Mouse (Mus musculus) urinary bladder, postnatal 4 days (tissue): Measurements from ENCODE around the gene Tox3.

Source experiments
- DNase-seq, 2 experiments: peaks; one replicate each; pipeline ENCODE4 v3.0.0; 2021 to 2022; ENCODE audit warnings: low spot score in 2 of 2

Gene Tox3

GRCm38 (mm10) chr8:90330377-90331285 is 17.5 kb downstream of the Tox3 start:
- DNase-seq, result no peak

- DNase-seq, result no peak
These were observed 24.3 kb downstream of the Tox3 start for GRCm38 (mm10) chr8:90323824-90324223.

- DNase-seq, result no peak
These were observed 25.3 kb downstream of the Tox3 start for GRCm38 (mm10) chr8:90322701-90323439.

- no peak for DNase-seq
These were observed 26.9 kb downstream of the Tox3 start for GRCm38 (mm10) chr8:90321255-90321654.

- DNase-seq, result no peak
These were observed 33.8 kb downstream of the Tox3 start for GRCm38 (mm10) chr8:90314312-90314711.

GRCm38 (mm10) chr8:90302951-90303350 is 45.2 kb downstream of the Tox3 start:
- no peak for DNase-seq

- no peak for DNase-seq
These were observed 45.9 kb downstream of the Tox3 start for GRCm38 (mm10) chr8:90302252-90302651.

GRCm38 (mm10) chr8:90301543-90301942 is 46.6 kb downstream of the Tox3 start:
- DNase-seq, result no peak

GRCm38 (mm10) chr8:90300973-90301372 is 47.2 kb downstream of the Tox3 start:
- DNase-seq, result no peak

GRCm38 (mm10) chr8:90294061-90294460 is 54.1 kb downstream of the Tox3 start:
- DNase-seq, result no peak

GRCm38 (mm10) chr8:90290811-90291210 is 57.3 kb downstream of the Tox3 start:
- no peak for DNase-seq

- DNase-seq, result no peak
These were observed 71.4 kb downstream of the Tox3 start for GRCm38 (mm10) chr8:90276722-90277121.

- no peak for DNase-seq
These were observed 75.0 kb downstream of the Tox3 start for GRCm38 (mm10) chr8:90273182-90273581.

- no peak for DNase-seq
These were observed 76.2 kb downstream of the Tox3 start for GRCm38 (mm10) chr8:90271920-90272319.

GRCm38 (mm10) chr8:90267698-90268256 is 80.4 kb downstream of the Tox3 start:
- no peak for DNase-seq

GRCm38 (mm10) chr8:90266986-90267385 is 81.2 kb downstream of the Tox3 start:
- no peak for DNase-seq

GRCm38 (mm10) chr8:90266239-90266638 is 81.9 kb downstream of the Tox3 start:
- DNase-seq, result no peak

- DNase-seq, result no peak
These were observed 93.8 kb downstream of the Tox3 start for GRCm38 (mm10) chr8:90254158-90254867.

GRCm38 (mm10) chr8:90246357-90246756 is 101.8 kb downstream of the Tox3 start:
- DNase-seq, result no peak

GRCm38 (mm10) chr8:90245828-90246227 is 102.3 kb downstream of the Tox3 start:
- no peak for DNase-seq

GRCm38 (mm10) chr8:90245187-90245586 is 103.0 kb downstream of the Tox3 start:
- DNase-seq, result no peak
